Mouse (Mus musculus) hindbrain, embryonic 15.5 days (tissue): ENCODE data around the gene Gm45844. TPM values are rescaled to one million over a fixed set of nuclear protein-coding genes. Genes with fewer than 3 reads are reported as not detected.
"Not testable (repeated sequence)": the region's sequence is repeated elsewhere in the genome, so short reads cannot be mapped to it uniquely, and the experiment has no call there.

Experiments
- ATAC-seq: fragments of 200-750 bp; cut with Nextera tagmentation; 2 replicates; pipeline ENCODE4 v1.8.0; 2017; ENCODE audit warnings: low read depth, moderate number of reproducible peaks, moderate TSS enrichment; ENCODE audit not compliant: low FRiP score
- H3K27ac ChIP-seq: fragments of 300-500 bp; sonication (generic); replicated peaks from 2 replicates; pipeline ENCODE4 v1.5.1; 2015; ENCODE audit warnings: mild to moderate bottlenecking, inconsistent platforms
- H3K27me3 ChIP-seq: fragments of 300-500 bp; sonication (generic); 2 replicates; pipeline ENCODE4 v1.6.1; 2015; ENCODE audit warnings: control low read depth, inconsistent platforms
- H3K36me3 ChIP-seq: fragments of 300-500 bp; sonication (generic); 2 replicates; pipeline ENCODE4 v1.6.1; 2015; ENCODE audit warnings: control low read depth, inconsistent platforms
- H3K4me1 ChIP-seq: fragments of 300-500 bp; sonication (generic); replicated peaks from 2 replicates; pipeline ENCODE4 v1.6.1; 2015; ENCODE audit warnings: control low read depth, inconsistent platforms
- H3K4me2 ChIP-seq: fragments of 300-500 bp; sonication (generic); 2 replicates; pipeline ENCODE4 v1.6.1; 2015; ENCODE audit warnings: moderate library complexity, mild to moderate bottlenecking, inconsistent platforms
- H3K4me3 ChIP-seq: fragments of 300-500 bp; sonication (generic); 2 replicates; pipeline ENCODE4 v1.5.1; 2015; ENCODE audit warnings: mild to moderate bottlenecking, inconsistent platforms
- H3K9ac ChIP-seq: fragments of 300-500 bp; sonication (generic); 2 replicates; pipeline ENCODE4 v1.6.1; 2015; ENCODE audit warnings: inconsistent platforms
- H3K9me3 ChIP-seq: fragments of 300-500 bp; sonication (generic); 2 replicates; pipeline ENCODE4 v1.6.1; 2016; ENCODE audit warnings: control low read depth, inconsistent platforms
- WGBS: fragments of 180-500 bp; shearing (Covaris S2); methylation state at CpG from one replicate; pipeline ENCODE4 v1.1.7; 2015; 5-methylcytosine and 5-hydroxymethylcytosine counted together
- polyA plus RNA-seq: library from polyadenylated mRNA; unstranded; fragments of >200 nt; fragmentation: Nextera tagmentation; extraction: Ambion mirVana; gene quantifications from 2 replicates; pipeline ENCODE4 v1.2.1, GENCODE M21; 2015

Gene Gm45844
- polyA plus RNA-seq, result 9.8 and 10.1 TPM in 2 replicates

DNA sequence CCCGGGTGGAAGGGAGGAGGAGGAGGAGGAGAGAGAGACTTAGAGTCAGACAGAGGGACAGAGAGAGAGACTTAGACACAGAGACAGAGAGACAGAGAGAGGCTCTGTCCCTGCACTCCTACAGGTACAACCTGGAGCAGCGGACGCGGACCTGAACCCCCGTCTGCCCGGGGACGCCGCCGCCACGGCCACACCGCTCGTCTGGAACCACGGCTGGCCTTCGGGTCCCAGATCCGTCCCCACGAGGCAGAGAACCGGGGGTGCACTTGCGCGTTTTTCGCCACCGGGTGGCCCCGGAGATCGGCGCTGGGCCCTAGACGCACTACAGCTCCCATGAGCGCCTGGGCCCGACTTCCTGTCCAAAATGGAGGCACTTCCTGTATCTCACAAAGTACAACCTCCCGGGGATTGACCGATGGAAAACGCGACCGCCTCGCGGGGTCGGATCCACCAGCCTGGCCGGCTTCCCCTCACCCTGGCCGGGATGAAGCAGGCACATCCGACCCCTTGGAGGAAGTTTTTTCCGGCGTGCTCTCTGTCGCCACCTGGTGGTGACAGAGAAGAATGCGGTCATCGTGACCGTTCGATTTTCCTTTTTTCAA, at the start of gene Gm45844:
TSS of gene Gm45844 (minus strand) at position 324 of the 602 bp plus-strand sequence.
- Histone ChIP-seq H3K27ac (peak within 1 kb of the TSS; percentile 46), H3K9ac (peak within 1 kb of the TSS; percentile 7)

GRCm38 (mm10) chr7:7295595-7295994, 17.5 kb upstream of the Gm45844 start:
- H3K36me3 ChIP-seq, result peaks cover 50% of the 10 kb centered on the region
- no peak overlapping the region for H3K4me2 ChIP-seq
- H3K9me3 ChIP-seq, result no peaks in the 10 kb centered on the region
- H3K4me3 ChIP-seq, result no peak overlapping the region
- H3K27me3 ChIP-seq, result no peaks in the 10 kb centered on the region
- ATAC-seq, result no peak
- H3K27ac ChIP-seq, result no peak overlapping the region
- 78% methylated on average over 16 of the region's 16 CpGs for WGBS
- no peak overlapping the region for H3K9ac ChIP-seq
- H3K4me1 ChIP-seq, result peaks cover 13% of the 10 kb centered on the region

More for the DNA sequence above, at the start of gene Gm45844:
- peak within 1 kb of the TSS; percentile 30 for H3K4me2 ChIP-seq
- peak within 1 kb of the TSS; percentile 32 for H3K4me3 ChIP-seq
- 43% methylated on average over 45 of the region's 45 CpGs for WGBS
- peak; percentile 99 for ATAC-seq
- not testable (repeated sequence) for H3K9me3 ChIP-seq, H3K4me1 ChIP-seq, H3K27me3 ChIP-seq
- peaks cover 15% of the 10 kb centered on the region for H3K36me3 ChIP-seq

- 70% methylated on average over 1 of the region's 1 CpGs for WGBS
These were observed 3.3 kb upstream of the Gm45844 start for GRCm38 (mm10) chr7:7281383-7281782.

DNA sequence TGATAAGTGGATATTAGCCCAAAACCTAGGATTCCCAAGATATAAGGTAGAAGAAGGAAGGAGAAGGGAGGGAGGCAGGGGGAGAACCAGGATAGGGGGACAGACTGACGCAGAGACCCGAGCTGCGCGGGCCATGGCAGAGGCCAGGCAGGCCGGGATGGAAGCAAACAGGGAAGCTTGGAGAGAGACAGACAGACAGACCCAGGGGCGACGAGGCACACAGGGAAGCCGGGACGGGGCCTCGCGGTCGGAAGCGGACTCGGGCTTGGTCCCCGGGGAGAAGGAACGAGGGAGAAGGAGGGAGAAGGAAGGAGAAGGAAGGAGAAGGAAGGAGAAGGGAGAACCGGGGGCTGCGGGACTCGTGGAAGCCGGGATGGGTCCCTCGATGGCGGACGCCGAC, 533 bp downstream of the Gm45844 start:
- peak overlapping the region; percentile 46 for H3K27ac ChIP-seq
- H3K4me3 ChIP-seq, result peak overlapping the region; percentile 32
- WGBS, result 46% methylated on average over 24 of the region's 24 CpGs
- not testable (repeated sequence) for H3K4me1 ChIP-seq, H3K27me3 ChIP-seq, H3K9me3 ChIP-seq, H3K36me3 ChIP-seq
- ATAC-seq, result peak; percentile 70; the same call in 1 of the 2 replicates
- peak overlapping the region; percentile 7 for H3K9ac ChIP-seq
- H3K4me2 ChIP-seq, result peak overlapping the region; percentile 30

More at GRCm38 (mm10) chr7:7281383-7281782, 3.3 kb upstream of the Gm45844 start:
- no peak overlapping the region for H3K4me2 ChIP-seq
- no peaks in the 10 kb centered on the region for H3K27me3 ChIP-seq
- peaks cover 38% of the 10 kb centered on the region for H3K36me3 ChIP-seq
- H3K27ac ChIP-seq, result no peak overlapping the region
- no peak overlapping the region for H3K9ac ChIP-seq
- no peaks in the 10 kb centered on the region for H3K9me3 ChIP-seq
- no peak overlapping the region for H3K4me3 ChIP-seq
- ATAC-seq, result no peak
- H3K4me1 ChIP-seq, result no peaks in the 10 kb centered on the region

DNA sequence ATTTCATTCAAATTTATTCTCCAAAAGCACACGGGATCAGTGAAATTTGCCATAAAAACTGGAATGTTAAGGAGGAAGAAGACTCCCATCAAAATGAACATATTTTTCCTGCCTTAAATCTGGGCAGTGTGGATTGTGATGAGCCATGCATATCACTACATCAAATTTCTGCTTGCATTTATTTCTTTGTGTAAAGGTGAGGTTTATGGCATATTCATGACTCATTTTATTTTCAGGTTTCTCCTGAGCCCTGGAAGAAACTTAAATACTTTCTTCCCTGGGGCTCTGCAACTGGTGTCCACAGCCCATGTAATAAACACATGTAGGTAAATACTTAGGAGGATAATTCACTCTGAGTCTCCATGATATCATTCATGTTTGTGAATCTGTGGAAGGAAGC, 30.9 kb downstream of the Gm45844 start, which contains the start of gene Vmn2r29:
TSS of gene Vmn2r29 (minus strand) at position 101 of the 400 bp plus-strand sequence.
- H3K4me1 ChIP-seq, H3K27ac ChIP-seq, ATAC-seq, H3K4me3 ChIP-seq, H3K9ac ChIP-seq, H3K9me3 ChIP-seq, H3K36me3 ChIP-seq, H3K4me2 ChIP-seq, H3K27me3 ChIP-seq: not testable (repeated sequence)
- no CpG with 5 or more reads among the region's 1 CpGs for WGBS

DNA sequence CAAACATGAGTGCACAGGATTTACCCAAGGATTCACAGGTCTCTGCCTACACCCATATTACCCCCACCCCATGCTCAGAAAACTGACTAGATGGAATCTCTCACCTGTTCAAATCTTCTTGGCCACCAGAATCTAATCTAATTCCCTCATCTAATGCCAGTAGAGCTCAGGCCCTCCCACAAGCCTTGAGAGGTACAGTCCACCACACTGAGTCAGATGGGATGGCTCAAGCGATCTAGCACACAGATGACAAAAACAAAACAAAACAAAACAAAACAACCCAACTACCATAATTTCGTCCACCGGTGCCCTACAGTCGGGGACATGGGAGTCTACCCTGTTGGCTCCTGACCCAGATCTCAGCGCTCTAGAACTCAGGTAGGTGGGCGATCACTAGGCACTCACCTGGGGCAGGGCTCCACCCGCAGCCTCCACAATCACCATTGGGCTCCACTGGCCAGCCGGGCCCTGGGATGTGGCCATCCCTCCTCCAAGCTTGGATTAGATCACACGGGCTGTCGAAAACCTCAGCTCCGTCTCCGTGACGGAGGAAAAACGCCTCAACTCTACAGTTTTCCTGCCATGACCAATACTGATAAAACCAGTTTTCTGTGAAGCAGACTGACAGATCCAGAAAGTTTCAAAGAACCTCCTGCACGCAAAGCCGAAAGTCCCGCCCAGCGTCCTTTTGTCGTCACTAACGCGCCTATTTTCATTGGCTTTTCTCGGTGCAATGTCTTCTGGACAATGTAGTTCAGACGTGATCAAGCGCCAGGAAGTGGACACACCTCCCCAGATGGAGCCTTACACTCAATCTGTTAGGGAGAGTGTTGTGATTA, 68.6 kb downstream of the Gm45844 start, which contains the start of gene Zfp772:
TSS of gene Zfp772 (minus strand) at position 686 of the 839 bp plus-strand sequence.
- not testable (repeated sequence) for H3K27me3 ChIP-seq, H3K9me3 ChIP-seq, H3K27ac ChIP-seq, ATAC-seq, H3K4me1 ChIP-seq
- Histone ChIP-seq H3K9ac (peak within 1 kb of the TSS; percentile 49), H3K4me2 (peak within 1 kb of the TSS; percentile 69), H3K4me3 (peak within 1 kb of the TSS; percentile 54), H3K36me3 (peaks cover 11% of the 10 kb centered on the region)
- 2% methylated on average over 24 of the region's 24 CpGs for WGBS

GRCm38 (mm10) chr7:7188191-7188942, 89.7 kb downstream of the Gm45844 start:
- WGBS, result 12% methylated on average over 18 of the region's 18 CpGs
- ATAC-seq, result peak; percentile 97
- H3K27me3 ChIP-seq, result no peaks in the 10 kb centered on the region
- H3K4me1 ChIP-seq, result no peaks in the 10 kb centered on the region
- H3K36me3 ChIP-seq, result 0 out of 2 replicates have a peak, but pooled peaks cover 4% of the 10 kb centered on the region
- peak overlapping the region; percentile 47 for H3K9ac ChIP-seq
- H3K27ac ChIP-seq, result no peak overlapping the region
- H3K4me2 ChIP-seq, result peak overlapping the region; percentile 55
- no peaks in the 10 kb centered on the region for H3K9me3 ChIP-seq
- H3K4me3 ChIP-seq, result peak overlapping the region; percentile 69

GRCm38 (mm10) chr7:7187417-7188190, 90.5 kb downstream of the Gm45844 start:
- H3K4me1 ChIP-seq, result no peaks in the 10 kb centered on the region
- H3K27me3 ChIP-seq, result no peaks in the 10 kb centered on the region
- H3K4me3 ChIP-seq, result peak overlapping the region; percentile 69
- 41% methylated on average over 13 of the region's 13 CpGs for WGBS
- H3K27ac ChIP-seq, result no peak overlapping the region
- peak overlapping the region; percentile 55 for H3K4me2 ChIP-seq
- peaks cover 11% of the 10 kb centered on the region for H3K36me3 ChIP-seq
- H3K9ac ChIP-seq, result peak overlapping the region; percentile 47
- peak; percentile 81 for ATAC-seq
- H3K9me3 ChIP-seq, result no peaks in the 10 kb centered on the region

- 95% methylated on average over 1 of the region's 1 CpGs for WGBS
- no peak for ATAC-seq
These were observed 92.2 kb downstream of the Gm45844 start for GRCm38 (mm10) chr7:7185897-7186296.

DNA sequence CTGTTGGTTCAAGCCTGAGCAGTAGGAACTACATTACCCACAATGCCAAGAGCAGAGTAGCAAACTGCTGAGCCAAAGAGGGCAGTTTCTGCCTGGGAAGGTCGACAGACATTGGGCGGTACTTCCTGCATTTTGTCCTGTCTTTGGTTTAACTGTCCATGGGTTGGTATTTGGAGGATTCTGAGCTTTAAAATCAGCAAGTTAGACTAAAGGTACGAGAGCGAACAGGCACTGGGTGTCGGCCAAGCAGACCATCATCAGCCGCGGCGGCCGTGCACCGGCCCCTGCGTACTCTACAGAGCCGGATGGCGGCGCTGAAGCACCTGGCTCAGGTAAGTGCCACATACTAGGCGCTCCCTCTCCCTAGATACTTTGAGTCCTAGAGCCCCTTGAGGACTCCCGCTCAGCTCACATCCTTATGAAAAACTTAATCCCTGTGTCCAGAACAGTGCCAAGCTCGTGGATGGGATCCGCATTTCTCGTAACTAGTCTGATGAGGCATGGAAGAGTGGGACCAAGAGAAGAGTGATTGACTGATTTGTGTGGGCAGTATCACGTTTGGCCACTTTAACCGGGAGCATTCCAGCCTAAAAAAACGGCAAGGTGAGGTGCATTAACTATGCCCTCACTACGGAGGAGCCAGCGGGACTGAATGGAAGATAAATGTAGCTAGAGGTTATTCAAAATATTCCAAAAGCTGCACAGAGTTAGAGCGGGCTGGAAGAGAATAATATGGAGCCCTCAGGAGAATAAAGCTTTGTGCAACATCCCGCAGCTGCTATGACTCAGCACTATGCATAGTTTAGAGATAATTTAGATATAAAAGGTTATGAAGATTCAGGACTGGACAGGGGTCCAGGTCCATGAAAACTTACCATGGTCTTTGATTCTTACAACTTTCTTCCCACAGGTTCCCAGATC, 106.6 kb downstream of the Gm45844 start, which contains the start of gene Zfp418:
TSS of gene Zfp418 (plus strand) at position 104 of the 921 bp plus-strand sequence.
- Histone ChIP-seq H3K4me3 (peak within 1 kb of the TSS; percentile 67), H3K4me1 (peaks cover 6% of the 10 kb centered on the region), H3K27ac (peak within 1 kb of the TSS; percentile 72), H3K27me3 (no peaks in the 10 kb centered on the region), H3K36me3 (peaks cover 14% of the 10 kb centered on the region), H3K9ac (peak within 1 kb of the TSS; percentile 69), H3K9me3 (no peaks in the 10 kb centered on the region), H3K4me2 (peak within 1 kb of the TSS; percentile 67)
- ATAC-seq, result peak; percentile 97
- 1% methylated on average over 26 of the region's 26 CpGs for WGBS

More at GRCm38 (mm10) chr7:7185897-7186296, 92.2 kb downstream of the Gm45844 start:
- Histone ChIP-seq H3K9me3 (no peaks in the 10 kb centered on the region), H3K36me3 (peaks cover 28% of the 10 kb centered on the region), H3K9ac (no peak overlapping the region), H3K27ac (no peak overlapping the region), H3K4me1 (no peaks in the 10 kb centered on the region), H3K4me3 (no peak overlapping the region), H3K27me3 (no peaks in the 10 kb centered on the region), H3K4me2 (no peak overlapping the region)
